Mouse (Mus musculus) heart, embryonic 14.5 days (tissue): ENCODE measurements around the gene Ptpn12. TPM values are rescaled to one million over a fixed set of nuclear protein-coding genes. Genes with fewer than 3 reads are reported as not detected.

Experiments
- ATAC-seq: fragments of 200-750 bp; cut with Nextera tagmentation; 2 replicates; pipeline ENCODE4 v1.8.0; 2017; ENCODE audit warnings: low read depth, moderate TSS enrichment; ENCODE audit not compliant: insufficient number of reproducible peaks, insufficient read depth, low FRiP score
- H3K27ac ChIP-seq, 2 experiments: fragments of 200-500 bp in 1 of 2; fragments of 300-500 bp in 1 of 2; sonication (generic) in 1 of 2; replicated peaks in 1 of 2; 2 replicates each; pipeline ENCODE4 v1.5.1; 2012 to 2014; ENCODE audit warnings: low read depth in 2 of 2, low read length in 2 of 2, control low read depth in 1 of 2, mild to moderate bottlenecking in 1 of 2, mixed read lengths in 1 of 2; ENCODE audit not compliant: control insufficient read depth in 1 of 2, insufficient read depth in 1 of 2
- H3K27me3 ChIP-seq: fragments of 300-500 bp; sonication (generic); 2 replicates; pipeline ENCODE4 v1.6.1; 2014; ENCODE audit warnings: mild to moderate bottlenecking, low read length, control low read depth; ENCODE audit not compliant: control insufficient read depth, insufficient read depth
- H3K36me3 ChIP-seq: fragments of 300-500 bp; sonication (generic); 2 replicates; pipeline ENCODE4 v1.6.1; 2014; ENCODE audit warnings: mild to moderate bottlenecking, control low read depth, low read length, mixed read lengths; ENCODE audit not compliant: control insufficient read depth, insufficient read depth
- H3K4me1 ChIP-seq, 2 experiments: fragments of 200-500 bp in 1 of 2; fragments of 300-500 bp in 1 of 2; sonication (generic) in 1 of 2; 2 replicates each; pipeline ENCODE4 v1.6.1; 2012 to 2014; ENCODE audit warnings: low read length in 2 of 2, control low read depth in 1 of 2, mixed read lengths in 1 of 2; ENCODE audit not compliant: control insufficient read depth in 2 of 2, insufficient read depth in 2 of 2
- H3K4me2 ChIP-seq: fragments of 300-500 bp; sonication (generic); 2 replicates; pipeline ENCODE4 v1.6.1; 2014; ENCODE audit warnings: mild to moderate bottlenecking, low read length
- H3K4me3 ChIP-seq, 2 experiments: fragments of 200-500 bp in 1 of 2; fragments of 300-500 bp in 1 of 2; sonication (generic) in 1 of 2; 2 replicates each; pipeline ENCODE4 v1.5.1; 2012 to 2014; ENCODE audit warnings: low read length in 2 of 2, mild to moderate bottlenecking in 2 of 2, control low read depth in 1 of 2, low read depth in 1 of 2, moderate library complexity in 1 of 2; ENCODE audit not compliant: control insufficient read depth in 1 of 2, insufficient read depth in 1 of 2
- H3K9ac ChIP-seq: fragments of 300-500 bp; sonication (generic); 2 replicates; pipeline ENCODE4 v1.6.1; 2014; ENCODE audit warnings: mild to moderate bottlenecking, low read length
- H3K9me3 ChIP-seq: fragments of 300-500 bp; sonication (generic); 2 replicates; pipeline ENCODE4 v1.6.1; 2016; ENCODE audit warnings: low read length, control low read depth; ENCODE audit not compliant: control insufficient read depth
- WGBS: fragments of 180-500 bp; shearing (Covaris S2); extraction: QIAGEN DNeasy Blood & Tissue Kit; methylation state at CpG from one replicate; pipeline ENCODE4 v1.1.7; 2014; 5-methylcytosine and 5-hydroxymethylcytosine counted together
- polyA plus RNA-seq: library from polyadenylated mRNA; unstranded; fragments of >200 nt; fragmentation: Nextera tagmentation; extraction: Ambion mirVana; gene quantifications from 2 replicates; pipeline ENCODE4 v1.2.1, GENCODE M21; 2014

Ptpn12 gene
- polyA plus RNA-seq, 1 experiment from 2014 or later, result 20.0 TPM

DNA sequence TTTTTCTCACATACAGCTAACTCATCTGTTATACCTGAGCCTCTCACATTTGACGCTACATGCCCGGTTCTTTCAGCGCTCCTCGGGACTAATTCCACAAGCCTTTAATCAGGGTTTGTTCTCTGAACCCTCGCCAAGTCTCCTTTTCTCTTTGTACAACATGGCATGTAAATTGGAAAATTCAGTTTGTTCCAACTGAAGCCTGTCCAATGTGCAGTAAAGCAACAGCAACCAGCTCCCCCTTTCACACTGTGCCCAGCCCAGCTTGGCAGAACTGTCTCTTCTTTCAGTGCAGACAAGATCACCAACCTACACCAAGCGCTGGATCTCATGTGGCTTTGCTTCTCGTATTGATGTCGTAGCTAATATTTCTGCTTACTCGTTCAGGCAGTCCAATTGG, 92.4 kb downstream of the Ptpn12 start:
- Histone ChIP-seq H3K9me3 (no peaks in the 10 kb centered on the region), H3K36me3 (0 out of 2 replicates have a peak, but pooled peaks cover 3% of the 10 kb centered on the region), H3K9ac (no peak overlapping the region), H3K4me1 (peaks cover 0 to 2% of the 10 kb centered on the region in 2 experiments; a peak in 2 of 4 replicates), H3K4me2 (no peak overlapping the region), H3K27me3 (no peaks in the 10 kb centered on the region), H3K4me3 (no peak overlapping the region), H3K27ac (no peak overlapping the region)
- no peak for ATAC-seq
- 87% methylated on average over 9 of the region's 9 CpGs for WGBS

DNA sequence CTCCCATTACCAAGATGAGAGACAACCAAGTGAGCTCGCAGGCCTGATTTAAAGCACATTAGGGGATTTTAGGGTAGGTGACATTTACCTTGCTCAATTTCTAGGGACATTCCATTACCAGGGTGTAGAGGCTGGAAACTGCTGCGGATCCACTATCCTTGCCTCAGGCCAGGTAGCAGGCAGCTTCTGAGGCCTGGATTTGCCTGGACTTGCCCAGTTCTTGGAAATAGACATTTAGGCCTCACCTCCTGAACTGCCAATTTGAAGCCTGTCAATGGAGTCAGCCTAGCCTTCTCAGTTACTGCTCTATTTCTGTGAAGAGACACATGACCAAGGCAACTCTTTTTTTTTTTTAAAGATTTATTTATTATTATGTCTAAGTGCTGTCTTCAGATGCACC, 94.8 kb downstream of the Ptpn12 start:
- Histone ChIP-seq H3K9ac (no peak overlapping the region), H3K4me3 (no peak overlapping the region), H3K36me3 (peaks cover 9% of the 10 kb centered on the region; the same call in 1 of the 2 replicates), H3K4me1 (peaks cover 0 to 2% of the 10 kb centered on the region in 2 experiments; a peak in 1 of 4 replicates), H3K9me3 (peaks cover 5% of the 10 kb centered on the region; the same call in 1 of the 2 replicates), H3K27ac (no peak overlapping the region), H3K27me3 (no peaks in the 10 kb centered on the region), H3K4me2 (no peak overlapping the region)
- ATAC-seq, result no peak
- WGBS, result 96% methylated on average over 2 of the region's 2 CpGs

DNA sequence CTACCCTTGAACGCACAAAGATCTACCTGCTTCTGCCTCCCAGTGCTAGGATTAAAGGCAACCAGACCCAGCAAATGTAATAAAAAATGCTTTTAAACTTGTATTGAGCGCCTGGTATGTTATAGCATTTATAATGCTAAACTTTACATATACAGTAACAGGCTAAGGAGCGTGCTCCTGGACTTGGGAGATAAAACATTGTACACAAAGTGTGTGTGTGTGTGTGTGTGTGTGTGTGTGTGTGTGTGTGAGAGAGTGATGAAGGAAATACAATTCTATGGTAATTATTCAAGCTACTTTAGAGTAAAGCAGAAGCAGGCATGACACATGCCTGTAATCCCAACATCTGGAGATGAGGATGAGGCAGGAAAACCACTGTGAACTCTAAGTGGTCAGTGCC, 99.4 kb downstream of the Ptpn12 start, which contains the start of gene Rsbn1l:
TSS of gene Rsbn1l (minus strand) at position 101 of the 400 bp plus-strand sequence.
- H3K27ac ChIP-seq, result 0 out of 4 replicates have a peak within 1 kb of the TSS, but pooled peaks of 1 of the 2 experiments have one; percentile 19
- no peak for ATAC-seq

DNA sequence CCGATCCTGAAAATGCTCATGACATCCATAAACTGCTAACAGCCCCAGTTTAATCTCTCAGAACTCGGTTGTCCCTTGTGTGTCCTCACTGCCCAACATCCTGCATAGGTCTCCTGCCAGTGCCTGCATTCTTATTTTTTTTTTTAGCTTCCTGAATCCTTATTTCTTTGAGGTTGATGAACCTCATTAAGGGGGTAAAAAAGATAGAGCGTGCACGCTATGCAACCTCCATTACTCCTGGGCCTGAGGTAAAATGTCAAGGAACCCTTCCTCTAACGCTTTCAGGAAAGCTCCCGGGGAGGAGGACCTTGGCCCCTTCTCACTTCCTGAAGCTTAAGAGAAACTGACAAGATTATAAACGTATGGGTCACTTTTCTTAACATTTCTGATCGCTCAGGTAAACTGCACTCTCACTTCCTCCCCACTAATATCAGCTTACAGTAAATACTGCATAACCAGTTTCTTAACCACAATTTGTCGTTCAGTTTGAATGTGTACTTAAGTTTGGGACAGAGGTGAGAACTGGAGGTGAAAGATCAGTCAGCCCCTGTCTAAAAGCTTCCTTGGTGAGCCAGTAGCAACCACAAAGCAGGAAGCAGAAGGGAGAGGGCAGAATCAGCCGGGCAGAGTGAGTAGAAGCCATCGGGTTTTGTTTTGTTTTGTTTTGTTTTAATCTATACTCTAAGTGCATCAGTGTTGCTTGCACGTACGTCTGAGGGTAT, 100.4 kb downstream of the Ptpn12 start:
- Histone ChIP-seq H3K4me2 (no peak overlapping the region), H3K27ac (0 out of 4 replicates have a peak overlapping the region, but pooled peaks of 1 of the 2 experiments have one; percentile 19)
- 72% methylated on average over 13 of the region's 13 CpGs for WGBS

More for the DNA sequence above, 99.4 kb downstream of the Ptpn12 start, which contains the start of gene Rsbn1l:
- H3K36me3 ChIP-seq, result peaks cover 12% of the 10 kb centered on the region; the same call in 1 of the 2 replicates
- H3K9me3 ChIP-seq, result peaks cover 5% of the 10 kb centered on the region; the same call in 1 of the 2 replicates
- H3K9ac ChIP-seq, result no peak within 1 kb of the TSS
- no peak within 1 kb of the TSS for H3K4me3 ChIP-seq
- H3K4me1 ChIP-seq, result peaks cover 2 to 16% of the 10 kb centered on the region in 2 experiments; a peak in 3 of 4 replicates
- H3K4me2 ChIP-seq, result no peak within 1 kb of the TSS
- H3K27me3 ChIP-seq, result no peaks in the 10 kb centered on the region
- 97% methylated on average over 3 of the region's 3 CpGs for WGBS

DNA sequence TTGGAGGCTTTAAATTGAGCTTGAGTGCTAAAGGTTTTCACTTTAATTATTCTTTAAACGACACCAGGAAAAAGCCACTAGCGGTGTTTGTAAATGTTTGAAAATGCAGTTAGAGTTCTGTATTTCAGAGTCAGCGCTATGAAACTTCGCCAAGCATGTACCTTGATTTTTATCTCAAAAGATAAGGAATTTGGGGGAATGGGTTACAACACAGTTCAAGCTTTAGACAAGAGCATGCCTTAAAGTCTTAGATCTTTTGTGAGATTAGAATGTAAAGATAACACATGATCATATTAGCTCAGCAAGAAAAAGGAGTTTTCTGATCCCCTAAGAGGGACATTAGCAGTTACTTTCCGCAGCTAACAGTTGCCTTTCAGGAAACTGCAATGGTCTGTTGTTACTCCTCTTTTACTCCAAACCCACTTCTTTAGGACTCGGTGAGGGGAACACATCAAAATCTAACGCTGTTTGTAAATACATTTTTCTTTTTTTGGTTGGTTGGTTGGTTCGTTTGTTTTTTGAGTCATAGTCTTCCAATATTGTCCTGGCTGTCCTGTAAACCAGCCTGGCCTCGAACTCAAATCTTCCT, 103.3 kb downstream of the Ptpn12 start:
- Histone ChIP-seq H3K27ac (peak overlapping the region; percentile 87 to 98; a peak in 3 of 4 replicates), H3K27me3 (no peaks in the 10 kb centered on the region), H3K4me2 (peak overlapping the region; percentile 72), H3K4me1 (peaks cover 0 to 26% of the 10 kb centered on the region in 2 experiments; a peak in 2 of 4 replicates), H3K36me3 (peaks cover 9% of the 10 kb centered on the region; the same call in 1 of the 2 replicates), H3K9me3 (peaks cover 5% of the 10 kb centered on the region; the same call in 1 of the 2 replicates), H3K9ac (peak overlapping the region; percentile 68), H3K4me3 (peak overlapping the region; percentile 88 to 100)
- no peak for ATAC-seq
- 22% methylated on average over 9 of the region's 9 CpGs for WGBS

More for the DNA sequence above, 100.4 kb downstream of the Ptpn12 start:
- no peak overlapping the region; a peak in 1 of 4 replicates for H3K4me3 ChIP-seq
- no peaks in the 10 kb centered on the region for H3K27me3 ChIP-seq
- no peak for ATAC-seq
- H3K36me3 ChIP-seq, result peaks cover 9% of the 10 kb centered on the region; the same call in 1 of the 2 replicates
- peaks cover under 1 to 16% of the 10 kb centered on the region in 2 experiments; a peak in 3 of 4 replicates for H3K4me1 ChIP-seq
- H3K9me3 ChIP-seq, result peaks cover 5% of the 10 kb centered on the region; the same call in 1 of the 2 replicates
- no peak overlapping the region for H3K9ac ChIP-seq

DNA sequence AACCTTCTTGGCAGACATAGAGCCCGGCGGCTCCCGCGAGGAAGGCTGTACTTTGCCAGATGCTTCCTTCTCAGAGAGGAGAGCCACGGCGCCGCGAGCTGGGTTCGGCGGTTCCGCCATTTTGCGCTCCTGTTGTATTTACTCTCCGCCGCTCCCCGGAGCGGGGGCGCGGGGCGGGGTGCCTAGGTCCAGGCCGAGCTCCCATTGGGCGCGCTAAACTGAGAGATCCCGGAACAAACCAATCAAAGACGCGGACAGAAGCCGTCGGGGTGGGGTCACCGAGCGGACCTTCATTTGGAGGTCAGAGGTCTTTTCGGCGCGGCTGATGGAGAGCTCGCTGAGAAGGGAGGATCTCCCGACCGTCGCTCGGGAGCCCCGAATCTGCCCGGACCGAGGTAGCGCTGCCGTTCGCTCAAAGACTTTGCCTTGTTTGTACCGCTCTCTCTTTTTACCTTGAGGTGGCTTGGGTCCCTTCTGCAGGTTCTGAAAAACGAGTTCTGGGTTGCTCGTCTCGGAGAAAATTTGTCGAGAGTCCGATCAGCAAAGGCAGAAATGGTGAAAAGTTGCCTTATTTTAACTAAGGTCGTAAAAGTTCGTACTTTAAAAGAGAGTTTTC, 103.9 kb downstream of the Ptpn12 start:
- whole genome bisulfite sequencing, result under 1% methylated on average over 51 of the region's 51 CpGs
- ATAC-seq, result peak; percentile 99
- H3K36me3 ChIP-seq, result peaks cover 5% of the 10 kb centered on the region; the same call in 1 of the 2 replicates

More for the DNA sequence above, 103.9 kb downstream of the Ptpn12 start:
- Histone ChIP-seq H3K4me3 (peak overlapping the region; percentile 88 to 100), H3K27ac (peak overlapping the region; percentile 91 to 98), H3K4me1 (peaks cover 0 to 26% of the 10 kb centered on the region in 2 experiments; a peak in 2 of 4 replicates), H3K9me3 (peaks cover 2% of the 10 kb centered on the region; the same call in 1 of the 2 replicates), H3K9ac (peak overlapping the region; percentile 99), H3K4me2 (peak overlapping the region; percentile 79), H3K27me3 (no peaks in the 10 kb centered on the region)
